Mouse (Mus musculus) small intestine, adult 2 months (tissue): ENCODE data around the gene Irf1.

Experiments
- CTCF ChIP-seq: fragments of 200-500 bp; IDR thresholded peaks from 2 replicates; pipeline ENCODE4 v1.5.1; 2012; ENCODE audit warnings: low read depth, mild to moderate bottlenecking, control low read depth, inconsistent platforms, low read length, moderate library complexity, mixed read lengths; ENCODE audit not compliant: insufficient replicate concordance, insufficient read length; ENCODE audit errors: extremely low read depth
- POLR2A ChIP-seq: fragments of 200-500 bp; IDR thresholded peaks from 2 replicates; pipeline ENCODE4 v1.6.1; 2012; ENCODE audit warnings: low read depth, mild to moderate bottlenecking, control low read depth, inconsistent platforms, low read length, moderate library complexity

- TF ChIP-seq CTCF = no peak
- no peak for TF ChIP-seq POLR2A
Observed at GRCm38 (mm10) chr11:53819511-53819910, 49.7 kb downstream of the Irf1 start.
